Mouse (Mus musculus) limb, embryonic 10.5 days (tissue): ENCODE measurements at regions not wholly inside any gene's neighbourhood (a gene's known extent, or its start where the extent isn't known, plus 50 kb on each side); places are given as distances from the start of the nearest gene placed in this dataset.
"Not testable (repeated sequence)": the region's sequence is repeated elsewhere in the genome, so short reads cannot be mapped to it uniquely, and the experiment has no call there.

Experiments used
- DNase-seq: peaks from one replicate; pipeline ENCODE4 v3.0.0-alpha.2; 2017; ENCODE audit warnings: low spot score
- H3K27ac ChIP-seq: fragments of 300-500 bp; sonication (generic); 2 replicates; pipeline ENCODE4 v1.5.1; 2016; ENCODE audit warnings: mild to moderate bottlenecking
- H3K27me3 ChIP-seq: fragments of 300-500 bp; sonication (generic); 2 replicates; pipeline ENCODE4 v1.6.1; 2016; ENCODE audit warnings: low read depth, mild to moderate bottlenecking; ENCODE audit not compliant: poor library complexity, severe bottlenecking
- H3K36me3 ChIP-seq: fragments of 300-500 bp; sonication (generic); 2 replicates; pipeline ENCODE4 v1.6.1; 2016; ENCODE audit warnings: mild to moderate bottlenecking, moderate library complexity
- H3K4me1 ChIP-seq: fragments of 300-500 bp; sonication (generic); 2 replicates; pipeline ENCODE4 v1.6.1; 2016
- H3K4me3 ChIP-seq: fragments of 300-500 bp; sonication (generic); 2 replicates; pipeline ENCODE4 v1.5.1; 2016; ENCODE audit warnings: mild to moderate bottlenecking, moderate library complexity
- H3K9me3 ChIP-seq: fragments of 300-500 bp; sonication (generic); replicated peaks from 2 replicates; pipeline ENCODE4 v1.6.1; 2016; ENCODE audit warnings: mild to moderate bottlenecking
- WGBS: fragments of 180-500 bp; shearing (Covaris S2); methylation state at CpG from one replicate; pipeline ENCODE4 v1.1.7; 2016; 5-methylcytosine and 5-hydroxymethylcytosine counted together

DNA sequence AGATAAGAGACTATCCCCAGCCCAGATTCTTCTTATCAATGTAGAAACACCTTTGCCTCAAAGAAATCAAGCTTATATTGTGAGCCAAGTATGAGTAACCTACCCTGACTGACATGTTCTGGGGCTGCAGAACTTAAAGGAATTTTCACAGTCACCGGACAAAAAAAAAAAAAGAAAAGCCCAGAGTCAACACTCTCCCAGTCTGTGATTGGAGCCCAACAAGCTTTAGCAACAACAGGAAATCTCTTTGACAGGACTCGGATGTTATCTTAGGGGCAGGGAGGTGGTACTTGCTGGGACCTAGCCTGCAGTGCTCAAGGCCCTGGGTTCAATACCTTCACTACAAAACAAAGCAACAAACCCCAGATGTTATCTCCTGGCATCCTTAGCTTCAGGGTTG lies 114.2 kb downstream of the Nectin1 start:
- Histone ChIP-seq H3K4me1 (peaks cover 7% of the 10 kb centered on the region), H3K9me3 (no peaks in the 10 kb centered on the region), H3K4me3 (no peak overlapping the region), H3K36me3 (no peaks in the 10 kb centered on the region), H3K27ac (no peak overlapping the region), H3K27me3 (peaks cover 23% of the 10 kb centered on the region)
- WGBS: 34% methylated on average over 2 of the region's 2 CpGs
- DNase-seq: no peak

DNA sequence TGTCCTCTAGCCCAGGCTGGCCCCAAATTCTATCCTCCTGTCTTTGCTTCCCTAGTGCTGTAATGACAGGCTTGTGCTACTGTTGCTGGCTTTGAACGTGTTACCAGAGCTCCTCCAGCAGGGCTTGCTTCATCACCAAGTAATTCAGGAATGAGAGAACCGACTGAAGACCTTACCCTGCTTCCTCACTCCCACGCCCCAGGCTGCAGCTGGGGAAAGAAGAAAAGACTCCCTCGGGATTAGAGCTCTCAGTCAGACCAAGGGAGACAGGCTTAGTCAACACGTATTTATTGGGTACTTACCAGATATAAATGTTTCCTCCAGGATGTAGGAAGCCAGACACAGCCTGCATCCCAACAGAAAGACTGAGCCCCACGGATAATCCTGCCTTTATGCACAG lies 115.0 kb downstream of the Nectin1 start:
- no peak overlapping the region for H3K4me3 ChIP-seq
- peaks cover 13% of the 10 kb centered on the region for H3K4me1 ChIP-seq
- WGBS: 37% methylated on average over 6 of the region's 6 CpGs
- no peaks in the 10 kb centered on the region for H3K9me3 ChIP-seq
- no peak for DNase-seq
- no peak overlapping the region for H3K27ac ChIP-seq
- H3K36me3 ChIP-seq: no peaks in the 10 kb centered on the region
- peaks cover 31% of the 10 kb centered on the region for H3K27me3 ChIP-seq

DNA sequence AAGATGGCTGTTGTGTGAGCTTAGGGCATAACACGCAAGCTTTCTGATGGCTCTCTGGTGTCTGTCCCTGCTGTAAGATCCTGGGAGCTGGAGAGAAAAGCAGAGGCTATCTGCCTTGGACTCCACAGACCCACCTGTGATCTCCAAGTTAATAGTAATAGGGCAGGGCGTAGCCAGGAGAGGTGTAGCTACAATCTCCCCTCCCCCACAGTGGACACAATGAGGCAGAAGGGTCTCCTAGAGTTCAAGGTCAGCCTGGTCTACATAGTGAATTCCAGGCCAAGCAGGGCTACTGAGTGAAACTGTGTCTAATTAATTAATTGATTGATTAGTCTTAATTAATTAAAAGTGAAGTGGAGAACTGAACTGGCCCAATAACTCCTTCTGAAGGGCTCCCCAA lies 116.5 kb downstream of the Nectin1 start:
- peaks cover 46% of the 10 kb centered on the region for H3K27me3 ChIP-seq

GRCm38 (mm10) chr9:43861375-43861774 lies 117.6 kb downstream of the Nectin1 start:
- H3K27me3 ChIP-seq: peaks cover 56% of the 10 kb centered on the region

More for the DNA sequence above, 116.5 kb downstream of the Nectin1 start:
- no peaks in the 10 kb centered on the region for H3K9me3 ChIP-seq
- no peak overlapping the region for H3K4me3 ChIP-seq
- H3K27ac ChIP-seq: no peak overlapping the region
- H3K36me3 ChIP-seq: no peaks in the 10 kb centered on the region
- no peak for DNase-seq
- 93% methylated on average over 2 of the region's 2 CpGs for WGBS
- H3K4me1 ChIP-seq: peaks cover 15% of the 10 kb centered on the region

DNA sequence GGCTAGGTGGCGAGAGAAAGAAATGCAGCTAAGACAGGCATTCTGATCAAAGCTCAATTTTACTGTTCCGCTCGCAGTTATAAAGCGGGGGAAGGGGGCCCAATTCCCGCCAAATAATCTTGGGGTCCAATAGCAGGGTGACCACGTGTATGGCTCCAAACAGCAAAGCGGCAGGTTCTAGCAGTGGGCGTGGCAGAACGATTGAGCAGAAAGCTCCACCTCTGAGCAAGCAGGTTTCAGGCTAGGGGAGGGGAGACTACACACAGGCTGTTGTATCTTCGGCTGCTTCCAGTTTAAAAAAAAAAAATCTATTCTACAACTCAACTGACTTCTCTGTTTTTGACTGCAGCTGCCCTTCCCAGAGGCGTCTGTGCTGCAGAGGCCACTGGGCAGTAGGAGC lies 118.2 kb downstream of the Nectin1 start:
- not testable (repeated sequence) for H3K27ac ChIP-seq, H3K36me3 ChIP-seq, DNase-seq, H3K9me3 ChIP-seq, H3K4me3 ChIP-seq
- 18% methylated on average over 11 of the region's 11 CpGs for WGBS
- Histone ChIP-seq H3K4me1 (peaks cover 15% of the 10 kb centered on the region), H3K27me3 (peaks cover 56% of the 10 kb centered on the region)

More at GRCm38 (mm10) chr9:43861375-43861774, 117.6 kb downstream of the Nectin1 start:
- Histone ChIP-seq H3K9me3 (no peaks in the 10 kb centered on the region), H3K4me3 (no peak overlapping the region), H3K36me3 (no peaks in the 10 kb centered on the region), H3K27ac (no peak overlapping the region), H3K4me1 (peaks cover 15% of the 10 kb centered on the region)
- 32% methylated on average over 10 of the region's 10 CpGs for WGBS
- no peak for DNase-seq

GRCm38 (mm10) chr9:43863609-43864397 lies 120.0 kb downstream of the Nectin1 start:
- peak; percentile 44 for DNase-seq
- Histone ChIP-seq H3K9me3 (no peaks in the 10 kb centered on the region), H3K27me3 (peaks cover 56% of the 10 kb centered on the region), H3K36me3 (no peaks in the 10 kb centered on the region), H3K27ac (no peak overlapping the region), H3K4me3 (peak overlapping the region; percentile 41), H3K4me1 (peaks cover 15% of the 10 kb centered on the region)
- under 1% methylated on average over 30 of the region's 30 CpGs for WGBS

GRCm38 (mm10) chr9:43866802-43867201 lies 123.0 kb downstream of the Nectin1 start:
- no peaks in the 10 kb centered on the region for H3K9me3 ChIP-seq
- H3K4me1 ChIP-seq: peaks cover 15% of the 10 kb centered on the region
- no peak overlapping the region for H3K27ac ChIP-seq
- peaks cover 51% of the 10 kb centered on the region for H3K27me3 ChIP-seq
- DNase-seq: no peak
- 85% methylated on average over 12 of the region's 12 CpGs for WGBS
- H3K36me3 ChIP-seq: no peaks in the 10 kb centered on the region
- no peak overlapping the region for H3K4me3 ChIP-seq

- Histone ChIP-seq H3K4me3 (no peak overlapping the region), H3K4me1 (no peaks in the 10 kb centered on the region), H3K27ac (no peak overlapping the region), H3K27me3 (peaks cover 26% of the 10 kb centered on the region), H3K9me3 (no peaks in the 10 kb centered on the region), H3K36me3 (no peaks in the 10 kb centered on the region)
- WGBS: 86% methylated on average over 2 of the region's 2 CpGs
- no peak for DNase-seq
Observed at GRCm38 (mm10) chr9:43873841-43874240, 130.1 kb downstream of the Nectin1 start.

GRCm38 (mm10) chr9:43874332-43874731 lies 130.5 kb downstream of the Nectin1 start:
- Histone ChIP-seq H3K36me3 (no peaks in the 10 kb centered on the region), H3K9me3 (no peaks in the 10 kb centered on the region), H3K27me3 (peaks cover 31% of the 10 kb centered on the region), H3K4me3 (no peak overlapping the region), H3K27ac (no peak overlapping the region), H3K4me1 (peaks cover 4% of the 10 kb centered on the region)
- DNase-seq: no peak
- WGBS: 82% methylated on average over 5 of the region's 5 CpGs

GRCm38 (mm10) chr9:43879220-43879968 lies 135.6 kb downstream of the Nectin1 start:
- DNase-seq: no peak
- Histone ChIP-seq H3K4me3 (peak overlapping the region; percentile 37), H3K4me1 (peaks cover 15% of the 10 kb centered on the region), H3K9me3 (no peaks in the 10 kb centered on the region), H3K36me3 (no peaks in the 10 kb centered on the region), H3K27ac (no peak overlapping the region), H3K27me3 (peaks cover 67% of the 10 kb centered on the region)
- WGBS: 4% methylated on average over 24 of the region's 24 CpGs

DNA sequence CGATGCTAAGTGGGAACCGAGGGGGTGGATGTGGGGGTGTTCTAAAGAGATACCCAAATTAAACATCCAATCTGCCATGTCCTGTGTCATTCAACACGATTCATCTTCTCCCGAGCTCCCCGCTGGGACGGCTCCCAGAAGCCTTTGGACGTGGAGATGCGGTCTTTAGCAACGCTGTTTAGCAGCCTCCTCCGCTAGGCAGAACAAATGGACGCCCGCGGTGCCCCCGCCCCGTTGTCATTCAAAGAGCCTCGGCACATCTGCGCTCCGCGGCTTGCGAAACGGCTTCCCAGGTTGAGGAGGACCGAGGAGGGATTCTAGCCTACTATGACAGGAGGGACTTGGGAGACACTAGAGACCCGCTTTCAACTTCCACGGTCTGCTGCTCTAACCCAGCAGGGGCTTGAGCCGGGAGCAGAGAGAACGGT lies 136.2 kb downstream of the Nectin1 start:
- under 1% methylated on average over 26 of the region's 26 CpGs for WGBS
- Histone ChIP-seq H3K9me3 (no peaks in the 10 kb centered on the region), H3K36me3 (no peaks in the 10 kb centered on the region), H3K27ac (0 out of 2 replicates have a peak overlapping the region, but pooled peaks have one; percentile 15), H3K4me3 (peak overlapping the region; percentile 37), H3K4me1 (peaks cover 15% of the 10 kb centered on the region), H3K27me3 (peaks cover 67% of the 10 kb centered on the region)
- peak; percentile 63 for DNase-seq

- H3K9me3 ChIP-seq: no peaks in the 10 kb centered on the region
- H3K4me1 ChIP-seq: peaks cover 4% of the 10 kb centered on the region; the same call in 1 of the 2 replicates
- DNase-seq: no peak
- no peak overlapping the region for H3K27ac ChIP-seq
- H3K4me3 ChIP-seq: no peak overlapping the region
- H3K36me3 ChIP-seq: no peaks in the 10 kb centered on the region
- H3K27me3 ChIP-seq: no peaks in the 10 kb centered on the region
- 86% methylated on average over 6 of the region's 6 CpGs for WGBS
Observed at GRCm38 (mm10) chr9:43893086-43893485, 149.3 kb downstream of the Nectin1 start.

GRCm38 (mm10) chr9:43899239-43899638 lies 143.9 kb upstream of the Thy1 start:
- H3K36me3 ChIP-seq: no peaks in the 10 kb centered on the region
- no peak overlapping the region for H3K27ac ChIP-seq
- H3K9me3 ChIP-seq: no peaks in the 10 kb centered on the region
- no peak overlapping the region for H3K4me3 ChIP-seq
- no peaks in the 10 kb centered on the region for H3K27me3 ChIP-seq
- peaks cover 25% of the 10 kb centered on the region for H3K4me1 ChIP-seq
- DNase-seq: no peak
- WGBS: 38% methylated on average over 4 of the region's 4 CpGs
